Mouse (Mus musculus): ENCODE results near the gene Slc25a29. TPM values are rescaled to one million over a fixed set of nuclear protein-coding genes. Genes with fewer than 3 reads are reported as not detected.
"Not testable (repeated sequence)": the region's sequence is repeated elsewhere in the genome, so short reads cannot be mapped to it uniquely, and the experiment has no call there.

The Slc25a29 gene
- polyA plus RNA-seq, 1 experiment from 2014 or later, result 8.3 TPM

GRCm38 (mm10) chr12:108855081-108855480 is 19.4 kb upstream of the Slc25a29 start:
- H3K9me3 ChIP-seq, result no peaks in the 10 kb centered on the region
- no peaks in the 10 kb centered on the region for H3K27me3 ChIP-seq (replicated peaks)
- no peak overlapping the region for H3K4me3 ChIP-seq (replicated peaks)
- peak overlapping the region; percentile 41; the same call in 1 of the 2 replicates for H3K27ac ChIP-seq
- H3K4me1 ChIP-seq, result peaks cover 9% of the 10 kb centered on the region; the same call in 1 of the 2 replicates
- peak; percentile 70 for ATAC-seq (ENCODE audit: insufficient read depth, low FRiP score, low read depth)
- H3K4me2 ChIP-seq, result no peak overlapping the region
- 84% methylated on average over 10 of the region's 10 CpGs for WGBS
- H3K9ac ChIP-seq, result no peak overlapping the region
- 0 out of 2 replicates have a peak, but pooled peaks cover 1% of the 10 kb centered on the region for H3K36me3 ChIP-seq

- no peak overlapping the region for H3K4me2 ChIP-seq
- WGBS, result 86% methylated on average over 8 of the region's 8 CpGs
- H3K27ac ChIP-seq, result no peak overlapping the region
- 0 out of 2 replicates have a peak, but pooled peaks cover 3% of the 10 kb centered on the region for H3K4me1 ChIP-seq
- no peak overlapping the region for H3K9ac ChIP-seq
- ATAC-seq (ENCODE audit: insufficient read depth, low FRiP score, low read depth), result no peak
- H3K4me3 ChIP-seq (replicated peaks), result no peak overlapping the region
- no peaks in the 10 kb centered on the region for H3K9me3 ChIP-seq
- H3K27me3 ChIP-seq (replicated peaks), result no peaks in the 10 kb centered on the region
- no peaks in the 10 kb centered on the region for H3K36me3 ChIP-seq
Measured at GRCm38 (mm10) chr12:108852822-108853221, 17.1 kb upstream of the Slc25a29 start.

GRCm38 (mm10) chr12:108850886-108851285 is 15.2 kb upstream of the Slc25a29 start:
- H3K4me2 ChIP-seq, result no peak overlapping the region
- WGBS, result 86% methylated on average over 8 of the region's 8 CpGs
- H3K27me3 ChIP-seq (replicated peaks), result no peaks in the 10 kb centered on the region
- 0 out of 2 replicates have a peak, but pooled peaks cover 3% of the 10 kb centered on the region for H3K4me1 ChIP-seq
- H3K9me3 ChIP-seq, result no peaks in the 10 kb centered on the region
- no peak for ATAC-seq (ENCODE audit: insufficient read depth, low FRiP score, low read depth)
- no peaks in the 10 kb centered on the region for H3K36me3 ChIP-seq
- no peak overlapping the region for H3K27ac ChIP-seq
- no peak overlapping the region for H3K9ac ChIP-seq
- no peak overlapping the region for H3K4me3 ChIP-seq (replicated peaks)

GRCm38 (mm10) chr12:108850129-108850528 is 14.4 kb upstream of the Slc25a29 start:
- Histone ChIP-seq H3K4me2 (no peak overlapping the region), H3K4me3 (replicated peaks) (no peak overlapping the region), H3K4me1 (0 out of 2 replicates have a peak, but pooled peaks cover 3% of the 10 kb centered on the region), H3K27me3 (replicated peaks) (no peaks in the 10 kb centered on the region), H3K9ac (no peak overlapping the region), H3K36me3 (0 out of 2 replicates have a peak, but pooled peaks cover 4% of the 10 kb centered on the region), H3K9me3 (no peaks in the 10 kb centered on the region), H3K27ac (no peak overlapping the region)
- no peak for ATAC-seq (ENCODE audit: insufficient read depth, low FRiP score, low read depth)
- WGBS, result 46% methylated on average over 8 of the region's 8 CpGs

GRCm38 (mm10) chr12:108849488-108850022 is 13.9 kb upstream of the Slc25a29 start:
- H3K4me1 ChIP-seq, result 0 out of 2 replicates have a peak, but pooled peaks cover 3% of the 10 kb centered on the region
- 70% methylated on average over 4 of the region's 4 CpGs for WGBS
- no peaks in the 10 kb centered on the region for H3K9me3 ChIP-seq
- no peak overlapping the region for H3K9ac ChIP-seq
- no peak overlapping the region for H3K4me3 ChIP-seq (replicated peaks)
- H3K4me2 ChIP-seq, result no peak overlapping the region
- no peaks in the 10 kb centered on the region for H3K27me3 ChIP-seq (replicated peaks)
- H3K27ac ChIP-seq, result no peak overlapping the region
- ATAC-seq (ENCODE audit: insufficient read depth, low FRiP score, low read depth), result no peak
- peaks cover 9% of the 10 kb centered on the region for H3K36me3 ChIP-seq

GRCm38 (mm10) chr12:108848033-108848432 is 12.3 kb upstream of the Slc25a29 start:
- ATAC-seq (ENCODE audit: insufficient read depth, low FRiP score, low read depth); H3K4me3 ChIP-seq (replicated peaks); H3K4me1 ChIP-seq; H3K9me3 ChIP-seq; H3K27me3 ChIP-seq (replicated peaks); H3K9ac ChIP-seq; H3K4me2 ChIP-seq; H3K27ac ChIP-seq: not testable (repeated sequence)
- 83% methylated on average over 3 of the region's 3 CpGs for WGBS
- peaks cover 17% of the 10 kb centered on the region for H3K36me3 ChIP-seq

- Histone ChIP-seq H3K4me1 (peaks cover 8% of the 10 kb centered on the region), H3K4me3 (replicated peaks) (no peak overlapping the region), H3K36me3 (peaks cover 35% of the 10 kb centered on the region), H3K9ac (no peak overlapping the region), H3K9me3 (no peaks in the 10 kb centered on the region), H3K27ac (no peak overlapping the region), H3K27me3 (replicated peaks) (no peaks in the 10 kb centered on the region), H3K4me2 (no peak overlapping the region)
- ATAC-seq (ENCODE audit: insufficient read depth, low FRiP score, low read depth), result no peak
- 81% methylated on average over 7 of the region's 7 CpGs for WGBS
Measured at GRCm38 (mm10) chr12:108842663-108843062, 7.0 kb upstream of the Slc25a29 start.

GRCm38 (mm10) chr12:108841181-108841580 is 5.5 kb upstream of the Slc25a29 start:
- H3K27ac ChIP-seq, result no peak overlapping the region
- ATAC-seq (ENCODE audit: insufficient read depth, low FRiP score, low read depth), result no peak
- peaks cover 35% of the 10 kb centered on the region for H3K36me3 ChIP-seq
- WGBS, result 81% methylated on average over 6 of the region's 6 CpGs
- H3K9ac ChIP-seq, result no peak overlapping the region
- H3K4me3 ChIP-seq (replicated peaks), result no peak overlapping the region
- no peak overlapping the region for H3K4me2 ChIP-seq
- no peaks in the 10 kb centered on the region for H3K27me3 ChIP-seq (replicated peaks)
- no peaks in the 10 kb centered on the region for H3K9me3 ChIP-seq
- H3K4me1 ChIP-seq, result peaks cover 22% of the 10 kb centered on the region

GRCm38 (mm10) chr12:108836722-108837121 is 1.0 kb upstream of the Slc25a29 start:
- H3K27me3 ChIP-seq (replicated peaks), result no peaks in the 10 kb centered on the region
- peaks cover 32% of the 10 kb centered on the region for H3K4me1 ChIP-seq
- peak overlapping the region; percentile 74 for H3K4me3 ChIP-seq (replicated peaks)
- H3K9ac ChIP-seq, result peak overlapping the region; percentile 72
- no peaks in the 10 kb centered on the region for H3K9me3 ChIP-seq
- peak overlapping the region; percentile 98 for H3K4me2 ChIP-seq
- WGBS, result 27% methylated on average over 7 of the region's 7 CpGs
- H3K36me3 ChIP-seq, result 0 out of 2 replicates have a peak, but pooled peaks cover 6% of the 10 kb centered on the region
- no peak for ATAC-seq (ENCODE audit: insufficient read depth, low FRiP score, low read depth)
- peak overlapping the region; percentile 88 for H3K27ac ChIP-seq

GRCm38 (mm10) chr12:108835208-108835839 is 359 bp downstream of the Slc25a29 start:
- no peak for ATAC-seq (ENCODE audit: insufficient read depth, low FRiP score, low read depth)
- Histone ChIP-seq H3K4me1 (peaks cover 32% of the 10 kb centered on the region), H3K27ac (no peak overlapping the region)

GRCm38 (mm10) chr12:108834786-108835185 is 897 bp downstream of the Slc25a29 start:
- no peaks in the 10 kb centered on the region for H3K27me3 ChIP-seq (replicated peaks)
- H3K4me3 ChIP-seq (replicated peaks), result peak overlapping the region; percentile 74
- H3K36me3 ChIP-seq, result no peaks in the 10 kb centered on the region
- no peak overlapping the region for H3K9ac ChIP-seq
- no peak for ATAC-seq (ENCODE audit: insufficient read depth, low FRiP score, low read depth)
- WGBS, result 32% methylated on average over 5 of the region's 5 CpGs
- H3K4me2 ChIP-seq, result peak overlapping the region; percentile 98
- no peaks in the 10 kb centered on the region for H3K9me3 ChIP-seq
- H3K4me1 ChIP-seq, result peaks cover 32% of the 10 kb centered on the region
- H3K27ac ChIP-seq, result no peak overlapping the region

More at GRCm38 (mm10) chr12:108835208-108835839, 359 bp downstream of the Slc25a29 start:
- Histone ChIP-seq H3K9me3 (no peaks in the 10 kb centered on the region), H3K9ac (peak overlapping the region; percentile 74), H3K27me3 (replicated peaks) (no peaks in the 10 kb centered on the region), H3K4me2 (peak overlapping the region; percentile 98), H3K36me3 (no peaks in the 10 kb centered on the region), H3K4me3 (replicated peaks) (peak overlapping the region; percentile 74)
- 2% methylated on average over 51 of the region's 51 CpGs for WGBS

- no peak for ATAC-seq (ENCODE audit: insufficient read depth, low FRiP score, low read depth)
- Histone ChIP-seq H3K27ac (no peak overlapping the region), H3K9me3 (no peaks in the 10 kb centered on the region), H3K4me3 (replicated peaks) (peak overlapping the region; percentile 74; the same call in 1 of the 2 replicates), H3K36me3 (no peaks in the 10 kb centered on the region), H3K9ac (no peak overlapping the region), H3K4me2 (peak overlapping the region; percentile 98; the same call in 1 of the 2 replicates), H3K27me3 (replicated peaks) (no peaks in the 10 kb centered on the region), H3K4me1 (peaks cover 32% of the 10 kb centered on the region)
- WGBS, result 74% methylated on average over 3 of the region's 3 CpGs
Measured at GRCm38 (mm10) chr12:108834337-108834736, 1.3 kb downstream of the Slc25a29 start.

All from stomach, embryonic 15.5 days (tissue).